Mouse (Mus musculus) embryo, embryonic 9.5 days (tissue): Measurements from ENCODE around the gene Olfr1218.
"Not testable (repeated sequence)": the region's sequence is repeated elsewhere in the genome, so short reads cannot be mapped to it uniquely, and the experiment has no call there.

Experiments
- DNase-seq: peaks from one replicate; pipeline ENCODE4 v3.0.0-alpha.2; 2017; ENCODE audit errors: extremely low spot score

Gene Olfr1218

DNA sequence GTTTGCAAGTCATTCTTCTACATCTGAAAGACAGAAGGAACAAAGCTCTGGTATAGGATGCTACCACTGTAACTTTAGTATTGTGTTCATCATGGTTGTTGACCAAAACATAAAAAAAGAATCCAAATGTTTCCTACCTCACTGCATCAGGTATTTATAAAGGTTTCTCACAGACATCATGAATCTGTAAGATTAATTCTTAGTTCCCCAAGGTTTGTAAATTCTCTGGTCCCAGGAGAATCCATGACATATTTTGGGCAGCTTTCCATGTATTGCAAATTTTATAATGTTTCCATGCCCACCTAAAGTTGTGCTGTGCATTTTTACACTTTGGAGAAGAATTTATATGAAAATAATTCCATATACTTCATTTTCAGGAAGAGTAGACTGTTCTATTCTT lies at the start of gene Olfr1218:
Gene Olfr1218, minus strand, starts transcription at position 101 of the 400 bp plus-strand sequence.
- no peak for DNase-seq

DNA sequence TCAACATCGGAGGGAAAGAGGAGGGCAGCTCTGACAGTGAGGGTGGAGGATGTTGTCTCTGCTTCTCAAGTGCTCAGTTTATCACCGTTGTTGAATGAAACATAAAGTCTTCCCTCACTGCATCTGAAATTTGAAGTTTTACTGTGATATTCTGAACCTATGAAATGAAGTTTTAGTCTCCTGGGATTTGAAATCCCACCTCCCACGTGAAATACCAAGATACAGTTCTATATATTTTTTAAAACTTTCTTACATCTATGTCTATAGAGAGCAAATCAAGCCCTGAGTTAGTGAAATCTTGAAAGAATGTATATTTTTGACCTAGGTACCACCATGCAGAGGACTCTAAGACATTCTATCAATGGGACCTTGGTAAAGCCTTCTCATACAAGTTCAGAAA lies 45.7 kb upstream of the Olfr1218 start, which contains the start of gene Olfr1220:
Gene Olfr1220, minus strand, starts transcription at position 101 of the 400 bp plus-strand sequence.
- no peak for DNase-seq

DNA sequence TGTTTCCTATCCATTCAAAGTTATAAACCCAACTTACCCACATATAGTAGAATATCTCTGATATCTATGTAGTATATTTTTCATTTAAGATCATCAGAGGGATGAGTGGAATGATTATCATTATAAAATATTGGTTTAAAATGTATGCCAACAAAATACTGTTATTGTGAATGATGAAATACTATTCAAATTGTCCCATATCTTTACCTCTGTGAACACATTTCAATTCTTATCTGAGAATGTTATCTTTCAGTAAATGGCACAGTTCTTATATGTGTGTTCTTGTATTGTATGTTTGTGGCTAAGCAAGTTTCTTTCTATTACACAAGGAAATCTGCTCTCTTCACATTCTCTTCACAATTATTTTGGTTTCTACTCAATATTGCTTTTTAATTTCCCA lies 44.7 kb upstream of the Olfr1218 start:
- no peak for DNase-seq

DNA sequence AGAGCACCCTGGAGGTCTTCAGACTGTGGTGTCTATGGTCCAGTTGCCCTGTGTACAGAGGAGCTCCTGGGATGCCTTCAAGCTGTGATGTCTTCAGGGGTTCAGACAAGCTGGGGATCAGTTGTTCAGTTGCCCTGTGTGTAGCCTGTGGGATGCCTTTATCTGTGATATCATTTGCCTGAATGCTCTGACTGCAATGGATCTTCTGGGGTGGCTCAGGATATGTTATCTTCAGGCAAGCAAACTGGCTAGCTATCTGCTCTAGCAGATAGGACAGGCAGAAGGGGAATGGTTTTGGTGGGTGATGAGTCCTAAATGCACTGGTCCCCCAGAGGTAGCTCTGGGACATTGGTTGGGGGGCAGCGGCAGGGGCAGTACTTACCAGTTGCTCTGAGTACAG lies 32.9 kb upstream of the Olfr1218 start:
- DNase-seq: no peak

DNA sequence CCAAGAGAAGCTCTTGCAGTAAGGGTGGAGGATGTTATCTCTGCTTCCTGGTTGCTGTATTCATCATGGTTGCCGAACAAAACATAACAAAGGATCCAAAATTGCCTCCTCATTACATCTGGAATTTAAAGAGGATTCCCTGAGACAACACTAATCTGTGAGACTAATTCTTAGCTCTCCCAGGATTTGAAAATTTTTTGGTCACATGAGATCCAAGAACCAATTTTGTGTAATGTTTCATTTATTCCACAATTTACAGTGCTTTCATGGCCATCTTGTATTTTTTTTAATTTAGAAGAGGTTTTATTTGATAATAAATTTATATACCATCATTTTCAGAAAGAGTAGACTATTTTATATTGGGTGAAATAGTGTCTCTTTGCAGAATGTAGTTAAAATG lies 22.4 kb upstream of the Olfr1218 start, which contains the start of gene Olfr1219:
Gene Olfr1219, minus strand, starts transcription at position 101 of the 400 bp plus-strand sequence.
- DNase-seq: no peak

DNA sequence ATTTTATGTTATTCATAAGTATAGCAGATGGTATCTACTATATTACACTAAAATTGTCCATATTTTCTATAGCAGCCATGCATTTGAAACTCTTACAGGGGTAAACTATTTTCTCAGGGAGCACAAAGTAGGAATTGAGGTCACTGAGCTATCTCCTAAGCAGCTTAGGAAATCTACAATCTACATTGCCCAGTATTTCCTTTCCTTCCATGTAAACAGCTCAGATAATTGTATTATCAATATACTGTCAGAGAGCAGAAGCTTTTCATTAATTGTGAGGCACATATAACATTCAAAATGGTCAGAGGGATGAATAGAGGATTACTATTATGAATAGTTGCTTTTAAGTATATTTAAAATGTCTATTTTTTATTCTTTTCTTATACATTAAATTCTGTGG lies 20.5 kb upstream of the Olfr1218 start:
- DNase-seq: no peak

DNA sequence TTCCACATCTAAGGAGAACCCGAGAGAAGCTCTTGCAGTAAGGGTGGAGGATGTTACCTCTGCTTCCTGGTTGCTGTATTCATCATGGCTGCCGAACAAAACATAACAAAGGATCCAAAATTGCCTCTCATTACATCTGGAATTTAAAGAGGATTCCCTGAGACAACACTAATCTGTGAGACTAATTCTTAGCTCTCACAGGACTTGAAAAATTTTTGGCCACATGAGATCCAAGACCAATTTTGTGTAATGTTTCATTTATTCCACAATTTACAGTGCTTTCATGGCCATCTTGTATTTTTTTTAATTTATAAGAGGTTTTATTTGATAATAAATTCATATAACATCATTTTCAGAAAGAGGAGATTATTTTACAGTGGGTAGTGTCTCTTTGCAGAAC lies 29.0 kb downstream of the Olfr1218 start, which contains the start of gene Olfr1217:
Gene Olfr1217, minus strand, starts transcription at position 101 of the 400 bp plus-strand sequence.
- no peak for DNase-seq

DNA sequence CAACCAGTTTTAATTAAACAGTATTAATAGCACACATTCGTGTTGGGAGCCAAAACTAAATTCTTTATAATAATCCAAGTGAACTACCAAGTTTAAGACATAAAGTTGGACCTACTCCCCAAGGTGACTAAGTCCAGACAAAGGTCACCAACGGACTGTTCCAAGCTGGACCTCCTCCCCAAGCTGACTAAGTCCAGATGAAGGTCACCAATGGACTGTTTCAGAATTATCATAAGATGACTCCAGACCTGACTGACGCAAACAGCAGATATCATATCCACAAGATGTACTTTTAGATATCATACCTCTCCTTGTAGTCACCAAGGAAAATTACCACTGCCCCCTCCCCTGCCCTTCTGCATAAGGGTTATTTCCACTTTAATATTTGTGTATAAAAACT lies 39.6 kb downstream of the Olfr1218 start:
- DNase-seq: not testable (repeated sequence)

DNA sequence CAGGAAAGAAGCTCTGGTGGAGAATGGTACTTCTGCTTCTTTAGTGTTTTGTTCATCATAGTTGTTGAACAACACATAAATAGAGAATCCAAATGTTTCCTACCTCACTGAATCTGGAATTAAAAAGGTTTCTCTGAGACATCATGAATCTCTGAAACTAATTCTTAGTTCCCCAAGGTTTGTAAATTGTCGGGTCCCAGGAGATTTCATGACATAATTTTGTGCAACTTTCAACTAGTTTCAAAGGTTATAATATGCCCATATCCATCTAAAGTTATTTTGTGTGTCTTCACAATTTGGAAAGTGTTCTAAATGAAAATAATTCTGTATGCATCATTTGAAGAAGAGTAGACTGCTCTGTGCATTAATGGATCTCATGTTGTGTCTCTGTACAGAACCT lies 42.7 kb downstream of the Olfr1218 start, which contains the start of gene Olfr1216:
Gene Olfr1216, minus strand, starts transcription at position 101 of the 400 bp plus-strand sequence.
- no peak for DNase-seq

DNA sequence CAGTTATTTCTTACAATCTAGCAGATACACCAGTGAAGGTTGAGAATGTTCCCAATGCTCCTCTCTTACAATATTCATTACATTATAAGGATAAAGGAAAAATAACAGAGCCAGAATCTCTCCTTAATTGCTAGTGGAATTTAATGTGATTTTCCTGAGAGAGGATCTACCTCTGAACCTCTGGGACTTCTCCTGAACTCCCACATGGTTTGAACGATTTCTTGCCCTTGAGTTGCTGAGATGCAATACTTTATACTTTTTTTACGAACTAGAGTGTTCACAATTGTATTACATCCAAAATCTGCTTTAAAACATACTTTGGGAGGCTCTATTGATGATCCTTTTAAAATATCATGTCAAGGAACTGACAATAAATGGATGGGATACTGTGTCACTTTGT lies 54.1 kb downstream of the Olfr1218 start, which contains the start of gene Olfr1215:
Gene Olfr1215, minus strand, starts transcription at position 101 of the 400 bp plus-strand sequence.
- DNase-seq: no peak
